Mouse (Mus musculus): Measurements from ENCODE around the gene Gm20830.
"Not testable (repeated sequence)": the region's sequence is repeated elsewhere in the genome, so short reads cannot be mapped to it uniquely, and the experiment has no call there.

Gene Gm20830

GRCm38 (mm10) chrY:6918182-6918581, at the start of gene Gm20830:
TSS of gene Gm20830 (minus strand) at chrY:6918282.
- DNase-seq (ENCODE audit: low spot score), result not testable (repeated sequence)

Data from layer of hippocampus, adult 11-12 months (tissue).